Mouse (Mus musculus): ENCODE measurements at regions not wholly inside any gene's neighbourhood (a gene's known extent, or its start where the extent isn't known, plus 50 kb on each side); places are given as distances from the start of the nearest gene placed in this dataset.

DNA sequence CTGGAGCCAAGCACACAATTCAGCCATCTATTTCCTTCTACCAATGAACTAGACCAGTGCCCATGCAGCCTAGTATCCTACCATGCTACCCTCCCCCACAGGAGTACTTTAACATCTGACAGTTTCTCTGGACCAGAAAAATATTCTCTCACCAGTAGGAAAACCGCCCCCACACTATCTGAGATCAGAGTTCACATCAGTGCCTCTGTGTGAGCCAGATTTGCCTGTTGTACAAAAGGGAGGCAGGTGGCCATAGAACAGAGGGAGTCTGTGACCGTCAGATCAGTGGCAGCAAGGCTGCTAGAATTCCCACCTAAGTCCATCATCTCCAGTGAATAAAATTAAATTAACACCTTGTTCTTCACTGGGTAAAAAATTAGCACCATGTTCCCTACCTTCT lies 166.5 kb downstream of the Atp23 start:
- H3K4me1 ChIP-seq = no peaks in the 10 kb centered on the region
- no peak for ATAC-seq (ENCODE audit: insufficient number of reproducible peaks, low FRiP score, low TSS enrichment, low read depth)
- 77% methylated on average over 2 of the region's 2 CpGs for WGBS
- no peaks in the 10 kb centered on the region for H3K27me3 ChIP-seq
- no peaks in the 10 kb centered on the region for H3K9me3 ChIP-seq (replicated peaks)
- no peak overlapping the region for H3K4me2 ChIP-seq (replicated peaks)
- H3K4me3 ChIP-seq (replicated peaks) = no peak overlapping the region
- no peak overlapping the region for H3K9ac ChIP-seq
- H3K27ac ChIP-seq (replicated peaks) = no peak overlapping the region
- H3K36me3 ChIP-seq = no peaks in the 10 kb centered on the region

GRCm38 (mm10) chr10:126727840-126728239 lies 173.3 kb downstream of the Atp23 start:
- H3K27ac ChIP-seq (replicated peaks) = no peak overlapping the region
- no peaks in the 10 kb centered on the region for H3K27me3 ChIP-seq
- H3K4me3 ChIP-seq (replicated peaks) = no peak overlapping the region
- H3K4me2 ChIP-seq (replicated peaks) = no peak overlapping the region
- no peaks in the 10 kb centered on the region for H3K9me3 ChIP-seq (replicated peaks)
- H3K4me1 ChIP-seq = no peaks in the 10 kb centered on the region
- H3K9ac ChIP-seq = no peak overlapping the region
- H3K36me3 ChIP-seq = no peaks in the 10 kb centered on the region
- no peak for ATAC-seq (ENCODE audit: insufficient number of reproducible peaks, low FRiP score, low TSS enrichment, low read depth)
- WGBS = 86% methylated on average over 4 of the region's 4 CpGs

DNA sequence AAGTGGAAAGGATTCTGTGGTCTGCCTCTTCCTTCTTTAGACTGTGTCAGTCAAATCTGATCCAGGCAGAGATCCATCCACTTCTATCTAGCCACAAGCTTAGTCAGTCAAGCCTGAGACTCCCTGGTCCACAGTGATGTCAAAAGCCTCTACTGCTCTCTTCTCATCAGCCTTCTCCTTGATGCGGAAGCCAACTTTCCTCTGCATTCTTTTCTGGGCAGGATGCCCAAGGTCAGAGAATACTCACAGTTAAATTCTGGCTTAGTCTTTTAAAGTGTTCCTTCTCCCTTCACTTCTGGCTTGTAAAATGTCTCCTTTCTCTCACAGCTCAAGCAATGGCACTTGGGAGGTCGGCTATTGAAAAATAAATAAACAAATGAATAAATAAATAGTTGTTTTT lies 183.2 kb downstream of the Atp23 start:
- 62% methylated on average over 2 of the region's 2 CpGs for WGBS
- ATAC-seq (ENCODE audit: insufficient number of reproducible peaks, low FRiP score, low TSS enrichment, low read depth) = no peak
- no peaks in the 10 kb centered on the region for H3K36me3 ChIP-seq

DNA sequence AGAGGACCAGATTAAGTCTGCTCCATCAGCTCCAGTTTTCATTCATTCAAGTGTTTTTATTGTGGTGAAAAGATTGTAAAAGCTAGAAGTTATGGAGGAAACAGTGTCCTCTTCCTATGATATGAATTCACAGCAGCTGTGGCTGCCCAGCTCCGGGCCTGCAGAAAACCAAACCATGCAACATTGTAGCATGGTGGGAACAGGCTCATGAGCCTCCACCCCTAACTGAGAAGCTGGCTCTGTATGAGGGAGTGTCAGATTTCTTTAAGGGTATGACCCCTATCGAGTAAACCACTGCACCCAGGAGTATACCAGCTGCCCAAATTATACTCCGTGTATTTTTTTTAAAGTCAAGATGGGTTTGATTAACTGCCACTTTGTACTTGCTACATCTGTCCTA lies 189.4 kb downstream of the Atp23 start:
- Histone ChIP-seq H3K4me2 (replicated peaks) (no peak overlapping the region), H3K36me3 (no peaks in the 10 kb centered on the region), H3K27ac (replicated peaks) (no peak overlapping the region), H3K27me3 (no peaks in the 10 kb centered on the region), H3K9me3 (replicated peaks) (no peaks in the 10 kb centered on the region), H3K4me3 (replicated peaks) (no peak overlapping the region), H3K9ac (no peak overlapping the region), H3K4me1 (no peaks in the 10 kb centered on the region)
- no peak for ATAC-seq (ENCODE audit: insufficient number of reproducible peaks, low FRiP score, low TSS enrichment, low read depth)
- WGBS = 17% methylated on average over 3 of the region's 3 CpGs

More for the DNA sequence above, 183.2 kb downstream of the Atp23 start:
- Histone ChIP-seq H3K27ac (replicated peaks) (no peak overlapping the region), H3K9ac (no peak overlapping the region), H3K4me2 (replicated peaks) (no peak overlapping the region), H3K27me3 (no peaks in the 10 kb centered on the region), H3K9me3 (replicated peaks) (no peaks in the 10 kb centered on the region), H3K4me3 (replicated peaks) (no peak overlapping the region), H3K4me1 (no peaks in the 10 kb centered on the region)

- no peak for ATAC-seq (ENCODE audit: insufficient number of reproducible peaks, low FRiP score, low TSS enrichment, low read depth)
- H3K27ac ChIP-seq (replicated peaks) = no peak overlapping the region
- H3K4me2 ChIP-seq (replicated peaks) = no peak overlapping the region
- no peaks in the 10 kb centered on the region for H3K9me3 ChIP-seq (replicated peaks)
- H3K27me3 ChIP-seq = no peaks in the 10 kb centered on the region
- no peak overlapping the region for H3K9ac ChIP-seq
- no peaks in the 10 kb centered on the region for H3K36me3 ChIP-seq
- 70% methylated on average over 14 of the region's 14 CpGs for WGBS
- H3K4me3 ChIP-seq (replicated peaks) = no peak overlapping the region
- H3K4me1 ChIP-seq = no peaks in the 10 kb centered on the region
Measured at GRCm38 (mm10) chr10:126709219-126709917, 191.8 kb downstream of the Atp23 start.

DNA sequence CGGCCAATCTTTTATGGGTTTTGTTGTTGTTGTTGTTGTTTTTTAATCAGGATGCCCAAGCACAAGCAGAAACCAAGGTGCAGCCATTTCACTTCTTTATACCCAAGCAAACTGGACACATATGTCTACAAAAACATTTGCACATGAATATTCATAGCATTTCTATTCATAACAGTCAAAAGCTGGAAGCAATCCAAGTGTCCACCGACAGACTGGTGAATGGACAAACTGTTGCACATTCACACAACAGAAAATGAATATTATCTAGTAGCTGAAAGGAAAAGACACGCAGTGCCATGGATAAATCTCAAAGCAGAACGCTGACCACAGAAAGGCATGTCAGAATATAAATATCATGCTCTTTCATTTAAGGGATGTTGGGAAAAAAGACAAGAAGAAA lies 192.4 kb downstream of the Atp23 start:
- Histone ChIP-seq H3K4me2 (replicated peaks) (no peak overlapping the region), H3K4me3 (replicated peaks) (no peak overlapping the region), H3K9ac (no peak overlapping the region), H3K27ac (replicated peaks) (no peak overlapping the region), H3K36me3 (no peaks in the 10 kb centered on the region), H3K4me1 (no peaks in the 10 kb centered on the region), H3K9me3 (replicated peaks) (no peaks in the 10 kb centered on the region), H3K27me3 (no peaks in the 10 kb centered on the region)
- WGBS = 59% methylated on average over 4 of the region's 4 CpGs
- no peak for ATAC-seq (ENCODE audit: insufficient number of reproducible peaks, low FRiP score, low TSS enrichment, low read depth)

DNA sequence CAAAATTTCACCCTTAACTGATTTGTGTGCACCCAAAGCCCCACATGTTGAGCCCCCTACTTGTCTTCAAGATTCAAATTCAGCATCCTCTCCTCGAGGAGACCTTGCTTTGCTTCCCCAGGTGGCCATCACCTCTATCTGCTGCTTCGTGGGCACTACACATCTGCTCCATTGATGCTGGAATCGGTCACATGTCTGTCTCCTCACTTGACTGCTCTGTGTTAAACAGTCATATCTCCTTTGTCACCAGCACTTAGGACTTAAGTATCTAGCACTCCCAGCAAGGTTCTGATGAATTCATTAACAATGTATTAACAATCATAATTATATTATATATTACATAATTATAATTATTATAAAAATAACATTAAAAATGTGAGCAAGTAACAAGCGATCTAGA lies 192.9 kb downstream of the Atp23 start:
- no peak for ATAC-seq (ENCODE audit: insufficient number of reproducible peaks, low FRiP score, low TSS enrichment, low read depth)
- H3K4me1 ChIP-seq = no peaks in the 10 kb centered on the region
- H3K4me3 ChIP-seq (replicated peaks) = no peak overlapping the region
- no peaks in the 10 kb centered on the region for H3K27me3 ChIP-seq
- 77% methylated on average over 4 of the region's 4 CpGs for WGBS
- no peaks in the 10 kb centered on the region for H3K36me3 ChIP-seq
- no peak overlapping the region for H3K4me2 ChIP-seq (replicated peaks)
- H3K9ac ChIP-seq = no peak overlapping the region
- no peak overlapping the region for H3K27ac ChIP-seq (replicated peaks)
- H3K9me3 ChIP-seq (replicated peaks) = no peaks in the 10 kb centered on the region

- Histone ChIP-seq H3K27me3 (no peaks in the 10 kb centered on the region), H3K4me1 (no peaks in the 10 kb centered on the region), H3K9me3 (replicated peaks) (no peaks in the 10 kb centered on the region), H3K36me3 (no peaks in the 10 kb centered on the region), H3K27ac (replicated peaks) (no peak overlapping the region), H3K9ac (no peak overlapping the region), H3K4me3 (replicated peaks) (no peak overlapping the region), H3K4me2 (replicated peaks) (no peak overlapping the region)
- ATAC-seq (ENCODE audit: insufficient number of reproducible peaks, low FRiP score, low TSS enrichment, low read depth) = no peak
- 87% methylated on average over 10 of the region's 10 CpGs for WGBS
Measured at GRCm38 (mm10) chr10:126697086-126697485, 204.1 kb downstream of the Atp23 start.

DNA sequence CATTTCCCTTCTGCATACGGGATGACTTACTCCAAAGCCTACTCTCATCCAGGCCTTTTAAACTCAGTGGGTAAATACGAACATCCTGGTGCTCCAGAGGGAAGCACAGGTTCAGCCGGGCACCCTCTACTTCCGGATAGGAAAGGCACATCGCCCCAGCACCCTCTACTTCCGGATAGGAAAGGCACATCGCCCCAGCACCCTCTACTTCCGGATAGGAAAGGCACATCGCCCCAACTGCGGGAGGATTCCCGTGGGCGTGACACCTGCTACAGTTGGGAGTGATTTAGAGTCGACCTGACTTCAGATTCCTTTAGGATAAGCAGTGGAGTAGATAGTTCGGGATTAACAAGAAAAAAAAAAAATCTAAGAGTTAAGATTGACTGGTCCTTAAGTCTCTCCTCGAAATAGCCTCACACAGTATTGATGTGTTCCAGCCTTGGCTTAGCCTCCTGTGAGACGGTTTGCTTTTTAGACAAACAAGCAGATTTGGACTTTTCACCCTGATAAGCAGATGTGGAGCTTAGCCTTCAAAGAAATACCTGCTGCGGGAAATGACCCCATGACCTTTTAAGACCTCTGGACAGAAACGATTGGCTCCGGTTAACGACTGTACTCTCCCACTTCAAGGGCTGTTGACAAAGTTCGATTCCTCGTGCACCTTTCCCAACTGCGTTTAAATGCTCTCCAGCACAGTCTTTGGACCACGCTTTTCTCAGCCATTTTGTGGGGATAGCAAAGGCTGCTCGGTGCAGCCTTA lies 210.1 kb downstream of the Atp23 start:
- H3K4me3 ChIP-seq (replicated peaks) = no peak overlapping the region
- ATAC-seq (ENCODE audit: insufficient number of reproducible peaks, low FRiP score, low TSS enrichment, low read depth) = no peak
- no peaks in the 10 kb centered on the region for H3K9me3 ChIP-seq (replicated peaks)
- H3K27me3 ChIP-seq = no peaks in the 10 kb centered on the region
- no peak overlapping the region for H3K9ac ChIP-seq
- H3K4me2 ChIP-seq (replicated peaks) = no peak overlapping the region
- no peaks in the 10 kb centered on the region for H3K4me1 ChIP-seq
- WGBS = 48% methylated on average over 25 of the region's 25 CpGs
- no peak overlapping the region for H3K27ac ChIP-seq (replicated peaks)
- no peaks in the 10 kb centered on the region for H3K36me3 ChIP-seq

GRCm38 (mm10) chr10:126680275-126681184 lies 220.6 kb downstream of the Atp23 start:
- Histone ChIP-seq H3K4me1 (no peaks in the 10 kb centered on the region), H3K4me3 (replicated peaks) (no peak overlapping the region), H3K27ac (replicated peaks) (no peak overlapping the region), H3K27me3 (no peaks in the 10 kb centered on the region), H3K9me3 (replicated peaks) (no peaks in the 10 kb centered on the region), H3K9ac (no peak overlapping the region), H3K4me2 (replicated peaks) (no peak overlapping the region), H3K36me3 (no peaks in the 10 kb centered on the region)
- no peak for ATAC-seq (ENCODE audit: insufficient number of reproducible peaks, low FRiP score, low TSS enrichment, low read depth)
- 10% methylated on average over 12 of the region's 12 CpGs for WGBS

All from embryonic facial prominence, embryonic 15.5 days (tissue).